Mouse (Mus musculus) c-Kit-negative CD71-positive TER-119-positive erythroid progenitor cells, embryonic 14.5 days (primary cell): ENCODE data around the gene Anapc7.

Experiments
- DNase-seq: peaks from one replicate; pipeline ENCODE4 v3.0.0-alpha.2; 2013; ENCODE audit warnings: low read depth, low spot score

Gene Anapc7

GRCm38 (mm10) chr5:122494449-122494848 is 73.0 kb downstream of the Anapc7 start:
- DNase-seq = no peak
